Mouse (Mus musculus) left cerebral cortex, adult 8-10 months (tissue): ENCODE data around the gene Kcnj14. TPM values are rescaled to one million over a fixed set of nuclear protein-coding genes. Genes with fewer than 3 reads are reported as not detected.
A peak's percentile ranks its signal among the peaks of the same experiment; 100 is the strongest.

Experiments used
- DNase-seq, 2 experiments: peaks; one replicate each; pipeline ENCODE4 v3.0.0; 2022; ENCODE audit warnings: low spot score in 2 of 2
- total RNA-seq, 4 experiments: library from RNA; stranded (reverse); gene quantifications; 2 replicates each; pipeline ENCODE4 v1.2.4; 2022

Gene Kcnj14
- 1 to 10 TPM; 1.9 to 2.5 (median 2.3) TPM for total RNA-seq

GRCm38 (mm10) chr7:45824598-45824997, at the start of gene Kcnj14:
Gene Kcnj14, minus strand, starts transcription at chr7:45824782.
- DNase-seq: no peak

- DNase-seq: peak in 1 of 2 experiments; percentile 49
Observed at GRCm38 (mm10) chr7:45873061-45873947, 48.7 kb upstream of the Kcnj14 start.

- DNase-seq: peak; percentile 75 to 86
Observed at GRCm38 (mm10) chr7:45872624-45873023, 48.0 kb upstream of the Kcnj14 start, which contains the start of gene Kdelr1. Gene Kdelr1, plus strand, starts transcription at chr7:45872772.

- no peak for DNase-seq
Observed at GRCm38 (mm10) chr7:45870282-45871058, 45.9 kb upstream of the Kcnj14 start.

GRCm38 (mm10) chr7:45869787-45870186, 45.2 kb upstream of the Kcnj14 start:
- no peak for DNase-seq

- DNase-seq: no peak
Observed at GRCm38 (mm10) chr7:45869107-45869670, 44.6 kb upstream of the Kcnj14 start.

- no peak for DNase-seq
Observed at GRCm38 (mm10) chr7:45867871-45868270, 43.3 kb upstream of the Kcnj14 start.

GRCm38 (mm10) chr7:45865925-45866910, 41.6 kb upstream of the Kcnj14 start:
- peak; percentile 40 to 80 for DNase-seq

GRCm38 (mm10) chr7:45864435-45864834, 39.9 kb upstream of the Kcnj14 start:
- no peak for DNase-seq

- no peak for DNase-seq
Observed at GRCm38 (mm10) chr7:45862804-45863203, 38.2 kb upstream of the Kcnj14 start.

- no peak for DNase-seq
Observed at GRCm38 (mm10) chr7:45859008-45859407, 34.4 kb upstream of the Kcnj14 start.

GRCm38 (mm10) chr7:45856950-45857901, 32.6 kb upstream of the Kcnj14 start:
- no peak for DNase-seq

GRCm38 (mm10) chr7:45853089-45853488, 28.5 kb upstream of the Kcnj14 start:
- DNase-seq: no peak

- no peak for DNase-seq
Observed at GRCm38 (mm10) chr7:45850661-45851060, 26.1 kb upstream of the Kcnj14 start.

GRCm38 (mm10) chr7:45848447-45849027, 24.0 kb upstream of the Kcnj14 start:
- DNase-seq: no peak

- DNase-seq: no peak
Observed at GRCm38 (mm10) chr7:45842950-45843744, 18.6 kb upstream of the Kcnj14 start.

- DNase-seq: no peak
Observed at GRCm38 (mm10) chr7:45833924-45834323, 9.3 kb upstream of the Kcnj14 start.

- peak in 1 of 2 experiments; percentile 35 for DNase-seq
Observed at GRCm38 (mm10) chr7:45833148-45833790, 8.7 kb upstream of the Kcnj14 start.
